Mouse (Mus musculus) heart, postnatal 14 days (tissue): ENCODE results near the gene Kif3c. TPM values are rescaled to one million over a fixed set of nuclear protein-coding genes. Genes with fewer than 3 reads are reported as not detected.
A peak's percentile ranks its signal among the peaks of the same experiment; 100 is the strongest.

Experiments
- DNase-seq, 2 experiments: peaks; one replicate each; pipeline ENCODE4 v3.0.0; 2021 to 2022
- intact Hi-C: fragments of 180-260 bp; cut with DNase I; formaldehyde crosslinking; loops from one replicate; pipeline ENCODE4 v1.15.1; 2025
- long read RNA-seq, 2 experiments: library from polyadenylated mRNA; stranded (forward); transcript quantifications; one replicate each; pipeline ENCODE4 v2.0.0; 2021
- total RNA-seq, 2 experiments: library from RNA; stranded (reverse); gene quantifications; 2 replicates each; pipeline ENCODE4 v1.2.3; 2021

The Kif3c gene
- total RNA-seq = 1 to 10 TPM; 4.4 to 5.3 TPM
- long read RNA-seq, experiment 1, full-length matches to known transcripts = 8 of 10 reads
- long read RNA-seq, experiment 1, partial matches to known transcripts = 0 of 10 reads
- long read RNA-seq, experiment 1, other reads (novel, unspliced or antisense) = 2 of 10 reads
- long read RNA-seq, experiment 2, full-length matches to known transcripts = 5 of 5 reads
- long read RNA-seq, experiment 2, partial matches to known transcripts = 0 of 5 reads
- long read RNA-seq, experiment 2, other reads (novel, unspliced or antisense) = 0 of 5 reads

DNA sequence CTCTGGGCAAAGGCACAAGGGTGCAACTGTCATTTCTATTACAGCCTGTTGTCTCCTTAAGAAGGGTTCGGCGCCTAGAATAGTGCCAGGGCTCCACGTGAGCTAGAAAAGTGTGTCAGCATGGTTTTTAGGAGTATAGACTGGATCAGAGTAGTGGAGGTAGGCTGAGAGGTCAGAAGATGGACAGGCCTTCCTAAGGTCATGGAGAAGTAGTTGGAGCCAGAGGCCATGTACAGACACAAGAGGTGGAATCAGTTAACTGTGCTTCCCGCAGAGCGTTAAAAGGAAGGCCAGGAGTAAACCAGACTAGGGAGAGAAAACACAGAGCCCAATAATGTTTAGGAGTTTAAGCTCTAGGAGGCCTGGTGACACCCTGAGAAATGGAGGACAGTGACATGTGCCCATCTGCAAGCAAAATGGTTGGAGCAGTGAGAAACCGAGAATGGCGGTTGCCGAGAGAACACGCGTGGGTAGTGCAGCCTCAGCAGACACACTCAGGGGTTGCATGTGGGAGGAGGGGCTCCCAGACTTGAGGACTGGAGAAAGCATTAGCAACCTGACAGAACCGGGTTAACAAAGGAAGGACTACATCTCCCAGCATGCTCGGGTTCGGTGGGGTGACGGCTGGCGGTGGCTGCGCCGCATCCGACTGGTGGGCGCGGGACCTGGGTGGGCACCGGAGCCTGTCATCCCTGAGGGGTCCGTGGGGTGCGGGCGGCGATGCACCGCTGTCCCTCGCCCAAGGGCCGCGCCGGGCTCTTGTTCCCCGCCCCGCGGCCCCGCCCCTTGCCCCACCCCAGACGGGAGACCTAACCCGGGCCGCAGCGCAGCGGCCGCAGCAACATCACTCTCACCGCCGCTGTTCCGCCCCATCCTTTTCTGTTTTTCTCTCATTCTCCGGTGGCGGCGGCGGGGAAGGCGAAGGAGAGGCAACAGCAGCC lies at the start of gene Kif3c:
Gene Kif3c, plus strand, starts transcription at position 625 of the 941 bp plus-strand sequence.
- intact Hi-C loops = loop anchor here (2.0 kb wide), 2 partner anchors 26 to 54 kb away; no protein-coding TSS in a partner anchor
- peak; percentile 66 to 72 for DNase-seq

DNA sequence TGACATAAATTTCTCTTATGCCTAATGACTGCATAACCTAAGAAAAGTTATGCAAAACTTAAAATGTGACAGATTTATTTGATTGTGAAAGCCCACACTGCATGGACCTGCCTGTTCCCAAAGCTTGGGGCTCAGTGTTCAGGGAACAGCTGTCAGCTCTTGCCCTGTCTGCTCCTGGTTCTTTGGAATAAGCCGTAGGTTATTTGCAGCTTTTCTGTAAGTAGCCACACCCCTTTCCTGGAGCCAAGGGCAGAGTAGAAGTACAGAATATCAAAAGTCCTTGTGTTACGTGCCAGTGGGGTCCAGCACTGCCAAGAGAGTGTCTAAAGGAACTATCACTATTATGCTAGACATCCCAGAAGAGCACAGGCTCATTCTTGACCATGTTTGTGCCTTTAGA lies 48.8 kb upstream of the Kif3c start:
- intact Hi-C loops = no loop called here
- DNase-seq = peak; percentile 10 to 17

GRCm38 (mm10) chr12:3316937-3317336 lies 48.0 kb upstream of the Kif3c start:
- DNase-seq = no peak
- intact Hi-C loops = no loop called here

DNA sequence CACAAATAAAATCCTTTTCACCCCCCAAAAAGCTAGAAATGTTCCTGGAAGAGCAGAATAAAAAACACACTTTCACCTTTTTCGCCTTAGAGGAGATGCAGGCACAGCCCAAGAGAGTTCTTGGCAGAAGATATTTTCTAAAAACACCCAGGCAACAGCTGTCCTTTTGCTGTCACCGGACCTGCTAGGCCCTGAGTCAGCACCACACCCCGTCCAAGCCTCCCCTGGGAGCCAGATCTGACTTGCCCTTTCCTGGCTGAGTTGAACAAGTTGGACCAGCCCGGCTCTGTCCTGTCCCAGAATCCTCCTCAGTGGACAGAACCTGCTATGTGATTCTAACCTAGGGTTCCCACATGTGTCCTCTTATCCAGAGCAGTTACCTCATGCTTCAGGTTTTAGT lies 45.6 kb upstream of the Kif3c start:
- intact Hi-C loops = no loop called here
- peak; percentile 49 to 63 for DNase-seq

GRCm38 (mm10) chr12:3323241-3323640 lies 41.7 kb upstream of the Kif3c start:
- intact Hi-C loops = no loop called here
- DNase-seq = peak in 1 of 2 experiments; percentile 5

- intact Hi-C loops = no loop called here
- DNase-seq = no peak
Measured at GRCm38 (mm10) chr12:3325232-3325631, 39.7 kb upstream of the Kif3c start.

- DNase-seq = no peak
- intact Hi-C loops = no loop called here
Measured at GRCm38 (mm10) chr12:3329677-3330076, 35.3 kb upstream of the Kif3c start.

- DNase-seq = no peak
- intact Hi-C loops = no loop called here
Measured at GRCm38 (mm10) chr12:3338931-3339330, 26.0 kb upstream of the Kif3c start.

- intact Hi-C loops = no loop called here
- no peak for DNase-seq
Measured at GRCm38 (mm10) chr12:3344155-3344554, 20.8 kb upstream of the Kif3c start.

DNA sequence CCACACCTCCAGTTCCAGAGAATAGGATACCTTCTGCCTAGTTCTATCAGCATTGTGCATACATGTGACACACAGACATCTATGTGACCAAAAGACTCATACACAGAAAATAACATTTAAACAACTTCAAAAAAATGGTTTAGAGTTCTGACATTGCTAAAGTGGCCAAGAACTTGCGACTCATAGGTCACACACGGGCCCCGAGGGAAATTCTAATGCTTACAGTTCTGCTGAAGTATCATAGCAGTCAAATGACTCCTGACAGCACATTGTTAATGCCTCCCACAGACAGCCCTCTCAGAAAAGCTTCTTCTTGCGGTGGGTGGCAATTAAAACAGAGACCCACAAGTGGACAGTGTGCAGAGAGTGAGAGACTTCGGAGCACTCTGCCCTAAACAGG lies 19.9 kb upstream of the Kif3c start:
- intact Hi-C loops = no loop called here

GRCm38 (mm10) chr12:3347682-3348081 lies 17.2 kb upstream of the Kif3c start:
- intact Hi-C loops = no loop called here
- DNase-seq = no peak

More for the DNA sequence above, 19.9 kb upstream of the Kif3c start:
- no peak for DNase-seq

DNA sequence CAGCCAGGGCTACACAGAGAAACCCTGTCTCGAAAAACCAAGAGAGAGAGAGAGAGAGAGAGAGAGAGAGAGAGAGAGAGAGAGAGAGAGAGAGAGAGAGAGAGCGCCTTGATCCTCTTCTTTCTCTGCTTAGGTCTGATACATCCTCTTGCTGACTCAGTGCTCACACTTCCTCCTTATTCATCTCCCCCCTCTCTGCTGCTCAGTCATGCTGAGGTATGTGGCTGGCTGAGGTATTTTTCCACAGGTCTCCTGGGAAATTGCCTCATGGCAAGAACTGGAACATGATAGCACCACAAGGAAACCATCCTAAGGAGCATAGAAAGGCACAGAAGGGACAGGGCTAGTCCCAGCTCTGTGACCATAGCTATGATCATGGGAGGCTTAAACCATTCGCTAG lies 15.5 kb upstream of the Kif3c start:
- no peak for DNase-seq

GRCm38 (mm10) chr12:3350136-3350535 lies 14.8 kb upstream of the Kif3c start:
- DNase-seq = peak in 1 of 2 experiments; percentile 36
- intact Hi-C loops = no loop called here

More for the DNA sequence above, 15.5 kb upstream of the Kif3c start:
- intact Hi-C loops = no loop called here

DNA sequence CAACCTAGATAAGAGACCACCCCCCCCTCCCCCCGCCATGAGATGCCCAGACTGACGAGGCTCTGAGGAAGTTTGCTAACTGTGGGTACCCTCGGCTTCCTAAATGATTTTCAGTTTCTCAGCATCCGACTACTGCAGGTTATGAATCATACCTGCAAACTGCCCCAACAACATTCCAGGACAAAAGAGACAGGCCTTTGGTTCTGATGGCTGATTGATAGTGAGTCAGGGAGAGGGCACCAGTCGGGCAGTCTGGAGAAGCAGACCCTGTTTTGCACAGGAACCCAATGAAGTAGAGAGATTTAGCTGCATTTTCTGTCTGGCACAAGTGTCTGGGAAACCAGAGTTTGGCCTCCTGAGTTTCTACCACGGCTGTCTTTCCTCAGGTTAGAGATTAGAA lies 12.7 kb upstream of the Kif3c start:
- intact Hi-C loops = no loop called here
- DNase-seq = no peak

- DNase-seq = no peak
- intact Hi-C loops = loop anchor here (5.0 kb wide), 2 partner anchors 103 to 118 kb away; no protein-coding TSS in a partner anchor
Measured at GRCm38 (mm10) chr12:3355068-3355467, 9.9 kb upstream of the Kif3c start.

DNA sequence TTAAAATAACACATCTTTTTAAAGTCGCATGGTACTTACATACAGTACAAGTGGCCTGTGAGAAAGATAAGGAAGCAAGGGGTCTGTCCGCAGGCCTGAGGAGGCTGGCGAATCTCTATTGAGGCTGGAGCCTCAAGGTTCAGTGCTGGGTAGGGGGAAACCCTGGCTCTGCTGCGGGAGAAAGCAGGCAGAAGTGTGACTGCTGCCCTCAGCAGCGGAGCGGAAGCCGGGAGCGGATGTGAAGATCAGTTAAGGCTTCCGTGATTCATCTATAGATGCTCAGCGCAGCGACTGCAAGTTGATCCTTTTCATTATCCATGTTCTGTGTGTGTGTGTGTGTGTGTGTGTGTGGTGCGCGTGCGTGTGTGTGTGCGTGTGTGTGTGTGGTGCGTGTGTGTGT lies 8.1 kb upstream of the Kif3c start:
- DNase-seq = no peak
- intact Hi-C loops = loop anchor here (5.0 kb wide), 2 partner anchors 105 to 120 kb away; no protein-coding TSS in a partner anchor

DNA sequence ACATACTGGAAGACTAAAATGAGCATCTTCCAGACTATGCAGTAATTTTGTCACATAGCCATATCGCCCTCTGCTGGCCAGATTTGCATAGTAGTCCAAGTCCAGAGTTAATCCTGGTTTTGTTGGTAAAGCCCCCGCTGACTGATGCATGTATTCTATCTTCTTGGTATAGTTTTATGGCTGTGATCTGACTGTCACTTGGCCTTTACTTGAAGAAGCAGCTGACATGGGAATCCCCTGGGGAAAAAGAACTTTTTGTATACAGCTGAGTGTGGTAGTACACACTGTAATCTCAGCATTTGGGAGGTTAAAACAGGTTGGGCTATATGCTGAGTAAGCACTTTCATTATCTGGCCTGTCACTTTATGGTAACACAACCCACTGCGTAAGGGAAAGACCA lies 5.6 kb upstream of the Kif3c start:
- DNase-seq = peak; percentile 80 to 89
- intact Hi-C loops = loop anchor here (2.0 to 5.0 kb wide), 3 partner anchors 107 to 261 kb away; no protein-coding TSS in a partner anchor

- DNase-seq = no peak
- intact Hi-C loops = no loop called here
Measured at GRCm38 (mm10) chr12:3360043-3360442, 4.9 kb upstream of the Kif3c start.

DNA sequence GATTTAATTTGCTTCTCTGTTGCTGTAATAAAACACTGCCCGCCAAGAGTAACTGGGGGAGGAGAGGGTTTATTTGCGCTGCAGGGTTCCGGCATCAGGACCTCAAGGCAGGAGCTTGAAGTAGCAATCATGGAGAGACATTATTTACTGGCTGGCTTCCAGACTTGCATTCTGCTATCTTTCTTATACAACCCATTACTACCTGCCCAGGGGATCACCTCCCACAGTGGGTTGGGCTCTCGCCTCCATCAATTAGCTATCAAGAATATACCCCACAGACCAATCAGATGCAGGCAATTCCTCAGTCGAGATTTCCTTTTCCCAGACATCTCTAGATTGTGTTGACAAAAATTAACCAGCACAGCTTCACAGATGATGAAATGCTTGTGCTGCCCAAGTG lies 856 bp upstream of the Kif3c start:
- no peak for DNase-seq
- intact Hi-C loops = loop anchor here (2.0 kb wide), 2 partner anchors 27 to 53 kb away; no protein-coding TSS in a partner anchor

GRCm38 (mm10) chr12:3365449-3366189 lies 687 bp downstream of the Kif3c start:
- no peak for DNase-seq
- intact Hi-C loops = loop anchor here (2.0 kb wide), 2 partner anchors 25 to 55 kb away; no protein-coding TSS in a partner anchor
